ENCODE assay signal across 8 mouse cellular contexts in genomic region chr10:130541931-130542691, GRCm38 (mm10). TPM values are rescaled to one million over a fixed set of nuclear protein-coding genes. Genes with fewer than 3 reads are reported as not detected.
A peak's percentile ranks its signal among the peaks of the same experiment; 100 is the strongest.
DNase-seq lines count a peak whose midpoint lies in the region; ATAC-seq and TF ChIP-seq lines count a peak whose summit lies in the region.
"Not testable (repeated sequence)": the region's sequence is repeated elsewhere in the genome, so short reads cannot be mapped to it uniquely, and the experiment has no call there.

No protein-coding gene starts in this region.

- TF ChIP-seq CTCF in ES-Bruce4 (IDR thresholded peaks at IDR 0.05; ENCODE audit: low read depth, low read length), result not testable (repeated sequence)
- TF ChIP-seq CTCF in liver, embryonic 14.5 days (IDR thresholded peaks at IDR 0.05; ENCODE audit: low read depth), result peak; percentile 40

- H3K27ac ChIP-seq in ES-Bruce4 (ENCODE audit: insufficient read depth, low read length), result peak overlapping the region; percentile 73
- not testable (repeated sequence) for H3K27ac ChIP-seq in forebrain, embryonic 11.5 days (ENCODE audit: low read depth, low read length); heart, embryonic 16.5 days (ENCODE audit: low read length); liver, embryonic 14.5 days
- H3K27ac ChIP-seq in stomach, embryonic 16.5 days (ENCODE audit: low read length), result peak overlapping the region; percentile 74

- peak; percentile 77 for TF ChIP-seq POLR2A in ES-Bruce4 (IDR thresholded peaks at IDR 0.05; ENCODE audit: insufficient read depth, low read length)

- H3K4me1 ChIP-seq in ES-Bruce4 (ENCODE audit: control insufficient read depth, insufficient read depth, low read length); forebrain, embryonic 11.5 days (replicated peaks; ENCODE audit: control insufficient read depth, insufficient read depth, low read length); heart, embryonic 16.5 days (ENCODE audit: control insufficient read depth, insufficient read depth, low read length); liver, embryonic 14.5 days (replicated peaks; ENCODE audit: control insufficient read depth in 2 of 2, insufficient read depth in 2 of 2, low read length in 1 of 2); stomach, embryonic 16.5 days (ENCODE audit: control insufficient read depth, insufficient read depth, low read length): not testable (repeated sequence)

- peak overlapping the region; percentile 99 for H3K4me3 ChIP-seq in ES-Bruce4 (ENCODE audit: low read depth, low read length)
- peak overlapping the region; percentile 48 for H3K4me3 ChIP-seq in forebrain, embryonic 11.5 days (ENCODE audit: low read depth, low read length)
- peak overlapping the region; percentile 61 for H3K4me3 ChIP-seq in heart, embryonic 16.5 days (ENCODE audit: low read length)
- H3K4me3 ChIP-seq in liver, embryonic 14.5 days (ENCODE audit: insufficient read depth in 1 of 2, low read depth in 2 of 2, low read length in 2 of 2), result peak overlapping the region; percentile 54 to 99
- H3K4me3 ChIP-seq in stomach, embryonic 16.5 days (replicated peaks; ENCODE audit: low read length), result peak overlapping the region; percentile 71

- peaks cover 19% of the 10 kb centered on the region for H3K9me3 ChIP-seq in ES-Bruce4 (replicated peaks; ENCODE audit: control insufficient read depth, insufficient read depth, low read length, poor library complexity, severe bottlenecking)
- not testable (repeated sequence) for H3K9me3 ChIP-seq in forebrain, embryonic 11.5 days (ENCODE audit: control insufficient read depth, low read length); heart, embryonic 16.5 days (replicated peaks; ENCODE audit: control insufficient read depth, low read length); liver, embryonic 14.5 days (ENCODE audit: control insufficient read depth, low read length); stomach, embryonic 16.5 days (replicated peaks; ENCODE audit: control insufficient read depth, low read length)

- not testable (repeated sequence) for H3K27me3 ChIP-seq in ES-Bruce4 (ENCODE audit: control insufficient read depth, insufficient read depth, low read length, poor library complexity, severe bottlenecking); forebrain, embryonic 11.5 days (ENCODE audit: control insufficient read depth, insufficient read depth, low read length); heart, embryonic 16.5 days (ENCODE audit: control insufficient read depth, insufficient read depth, low read length); liver, embryonic 14.5 days (ENCODE audit: control insufficient read depth, insufficient read depth, low read length); stomach, embryonic 16.5 days (ENCODE audit: control insufficient read depth, insufficient read depth, low read length)

- TF ChIP-seq EP300 in ES-Bruce4 (IDR thresholded peaks at IDR 0.05; ENCODE audit: insufficient read depth, low read depth, low read length); liver, embryonic 14.5 days (IDR thresholded peaks at IDR 0.05; ENCODE audit: low read depth): not testable (repeated sequence)

- ATAC-seq in forebrain, embryonic 11.5 days (replicated peaks; ENCODE audit: low FRiP score), result peak; percentile 98
- ATAC-seq in heart, embryonic 16.5 days (replicated peaks; ENCODE audit: extremely low read depth, insufficient read depth, low FRiP score), result peak; percentile 98
- ATAC-seq in liver, embryonic 14.5 days (ENCODE audit: insufficient read depth), result peak; percentile 98
- ATAC-seq in stomach, embryonic 16.5 days (ENCODE audit: insufficient read depth, low FRiP score), result peak; percentile 96

- not testable (repeated sequence) for H3K36me3 ChIP-seq in ES-Bruce4 (ENCODE audit: control insufficient read depth, insufficient read depth, low read length, poor library complexity, severe bottlenecking); forebrain, embryonic 11.5 days (ENCODE audit: control insufficient read depth, insufficient read depth, low read length); heart, embryonic 16.5 days (ENCODE audit: control insufficient read depth, insufficient read depth); liver, embryonic 14.5 days (replicated peaks; ENCODE audit: control insufficient read depth, insufficient read depth, low read depth); stomach, embryonic 16.5 days (ENCODE audit: control insufficient read depth, insufficient read depth, low read length)

- peak; percentile 72 for DNase-seq in c-Kit-positive CD71-positive TER-119-positive erythroid progenitor cells, embryonic 14.5 days (ENCODE audit: low spot score)
- DNase-seq in forebrain, embryonic 11.5 days (ENCODE audit: low spot score), result peak; percentile 81
- DNase-seq in kidney, postnatal 36 days, result peak; percentile 82 to 83
- DNase-seq in liver, embryonic 14.5 days (ENCODE audit: low read depth in 3 of 3, low spot score in 3 of 3), result peak; percentile 59 to 68 (median 60)
- peak; percentile 82 for DNase-seq in neural tube, embryonic 10.5 days (ENCODE audit: extremely low spot score, low spot score)

- 3% methylated on average over 20 of the region's 21 CpGs for WGBS in forebrain, embryonic 11.5 days
- 2% methylated on average over 19 of the region's 21 CpGs for WGBS in heart, embryonic 16.5 days
- 2% methylated on average over 20 of the region's 21 CpGs for WGBS in liver, embryonic 14.5 days (ENCODE audit: insufficient replicate concordance)
- under 1% methylated on average over 20 of the region's 21 CpGs for WGBS in stomach, embryonic 16.5 days

- H3K4me2 ChIP-seq in forebrain, embryonic 11.5 days (ENCODE audit: low read depth, low read length, severe bottlenecking), result peak overlapping the region; percentile 65
- peak overlapping the region; percentile 68 for H3K4me2 ChIP-seq in heart, embryonic 16.5 days (ENCODE audit: low read depth, low read length)
- peak overlapping the region; percentile 41 for H3K4me2 ChIP-seq in liver, embryonic 14.5 days (ENCODE audit: low read depth)
- peak overlapping the region; percentile 55 for H3K4me2 ChIP-seq in stomach, embryonic 16.5 days (ENCODE audit: low read depth, low read length)

- peak overlapping the region; percentile 53 for H3K9ac ChIP-seq in ES-Bruce4 (ENCODE audit: low read depth, poor library complexity, severe bottlenecking)
- H3K9ac ChIP-seq in forebrain, embryonic 11.5 days (ENCODE audit: low read length), result peak overlapping the region; percentile 66
- H3K9ac ChIP-seq in heart, embryonic 16.5 days (ENCODE audit: low read length), result peak overlapping the region; percentile 72
- peak overlapping the region; percentile 49 for H3K9ac ChIP-seq in liver, embryonic 14.5 days (replicated peaks)
- peak overlapping the region; percentile 76 for H3K9ac ChIP-seq in stomach, embryonic 16.5 days (ENCODE audit: low read length)

RNA-seq across cellular contexts. Expression of gene Vmn2r87, which starts 44.9 kb away (rescaled TPM):
- not detected in 2 replicates for polyA plus RNA-seq in ES-Bruce4 (2011; ENCODE audit: insufficient read depth, insufficient read length, low read depth, missing spikeins)
- not detected in 2 replicates for polyA plus RNA-seq in forebrain, embryonic 11.5 days (2014; fragmentation: Nextera tagmentation; extraction: Ambion mirVana)
- polyA plus RNA-seq in heart, embryonic 16.5 days (2015; fragmentation: Nextera tagmentation; extraction: Ambion mirVana), result not detected in 2 replicates
- not detected in 2 replicates for polyA plus RNA-seq in liver, embryonic 14.5 days (2012; rRNA removed)
- polyA plus RNA-seq in liver, embryonic 14.5 days (2014; fragmentation: Nextera tagmentation; extraction: Ambion mirVana), result not detected in 2 replicates
- polyA plus RNA-seq in stomach, embryonic 16.5 days (2015; fragmentation: Nextera tagmentation; extraction: Ambion mirVana), result not detected in 2 replicates

Comparison
In these comparisons a context has a peak if more than half of its experiments do, and no peak if none do; other contexts are left out.
1. H3K4me3 ChIP-seq: peak in every context shown above with its lines; median percentile 99 in ES-Bruce4; 76 in liver, embryonic 14.5 days; 71 in stomach, embryonic 16.5 days; 61 in heart, embryonic 16.5 days; 48 in forebrain, embryonic 11.5 days.